Mouse (Mus musculus) heart, adult 8-10 months (tissue): ENCODE measurements around the gene Hils1. TPM values are rescaled to one million over a fixed set of nuclear protein-coding genes. Genes with fewer than 3 reads are reported as not detected.

ENCODE experiments used
- DNase-seq: peaks from one replicate; pipeline ENCODE4 v3.0.0; 2022; ENCODE audit warnings: low spot score
- total RNA-seq, 4 experiments: library from RNA; stranded (reverse); gene quantifications; 2 replicates each; pipeline ENCODE4 v1.2.4; 2022

The Hils1 gene
- total RNA-seq, 4 experiments from 2014 or later: not detected

DNA sequence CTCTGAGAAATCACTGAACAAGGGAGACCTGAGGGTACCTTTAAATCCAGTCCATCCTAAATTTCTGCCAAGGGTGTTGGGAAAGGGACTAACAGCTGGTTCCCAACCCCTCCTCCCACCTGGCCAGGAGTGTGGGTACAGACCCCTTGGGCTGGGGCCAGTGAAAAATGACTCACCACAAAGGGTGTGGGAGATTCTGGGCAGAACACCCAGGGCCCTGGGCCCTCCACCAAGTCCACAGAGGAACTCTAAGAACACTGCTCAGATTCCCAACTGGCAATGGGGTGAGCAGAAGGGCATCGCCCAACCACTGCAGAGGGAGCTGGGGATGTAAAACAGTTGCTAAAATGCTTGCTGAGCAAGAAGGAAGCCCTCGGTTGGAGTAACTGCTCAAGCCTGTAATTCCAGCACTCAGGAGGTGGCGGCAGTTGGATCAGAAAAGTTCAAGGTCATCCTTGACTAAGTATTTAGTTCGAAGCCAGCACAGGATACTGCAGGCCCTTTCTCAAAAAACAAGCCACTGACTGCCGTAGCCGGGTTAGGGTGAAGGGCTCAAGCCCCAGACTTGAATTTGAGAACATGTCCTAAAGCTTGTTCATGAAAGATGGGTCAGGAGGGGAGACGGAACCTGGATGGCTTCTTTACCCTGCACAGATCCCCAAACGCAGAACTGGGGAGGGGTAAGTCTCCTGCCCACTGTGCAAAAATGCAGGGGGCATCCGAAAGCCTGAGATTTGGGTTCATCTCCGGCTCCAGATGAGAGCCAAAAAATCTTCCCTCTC is 21.6 kb downstream of the Hils1 start:
- DNase-seq: no peak

DNA sequence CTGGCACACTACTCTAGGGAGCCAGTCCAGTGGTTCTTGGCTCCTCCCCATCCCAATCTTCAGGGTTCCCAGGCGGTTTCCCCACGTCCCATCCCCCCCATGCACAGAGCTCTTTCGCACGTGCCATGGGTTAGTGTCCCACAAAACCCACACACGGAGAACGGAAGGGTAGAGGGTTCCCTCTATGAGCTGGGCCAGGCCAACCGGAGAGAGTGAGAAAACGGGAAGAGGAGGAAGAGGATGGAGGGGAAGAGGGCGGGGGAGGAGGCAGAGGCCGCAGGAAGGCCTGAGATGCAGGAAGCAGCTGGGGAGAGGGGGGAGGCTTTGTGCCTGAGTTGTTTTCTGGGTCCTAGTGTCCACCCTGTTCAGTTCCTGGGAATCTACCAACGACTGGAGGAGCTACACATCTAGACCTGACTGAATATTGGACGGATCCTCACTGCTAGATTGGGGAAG is 22.2 kb downstream of the Hils1 start:
- DNase-seq: peak; percentile 91

DNA sequence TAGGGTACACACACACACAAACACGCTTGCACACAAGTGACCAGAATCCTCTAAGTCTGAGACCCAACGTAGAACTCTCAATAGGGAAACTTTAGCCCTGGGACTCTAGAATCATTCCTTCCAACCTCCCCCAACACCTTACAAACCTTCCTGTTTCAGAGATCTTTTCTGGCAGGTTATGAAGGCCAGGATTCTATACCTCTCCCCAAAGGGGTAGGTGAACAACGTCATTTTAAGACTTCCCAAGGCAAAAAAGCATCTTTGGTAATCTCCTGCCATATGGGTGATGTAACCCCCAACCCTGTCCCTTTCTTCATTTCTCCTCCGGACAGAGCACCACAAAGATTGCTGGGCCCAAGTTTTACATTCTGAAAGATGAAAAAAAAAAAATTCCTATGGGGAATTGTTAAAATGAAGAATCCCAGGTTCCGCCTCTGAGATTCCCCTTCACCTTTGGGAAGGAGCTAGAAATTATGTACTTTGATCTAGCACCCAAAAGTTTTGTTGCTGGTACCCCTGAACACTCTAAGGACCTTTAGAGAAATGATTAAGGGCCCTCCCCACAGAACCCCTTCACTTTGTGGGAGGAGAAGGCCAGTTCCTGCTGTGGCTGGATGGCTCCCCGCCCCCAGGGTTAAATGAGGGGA is 22.8 kb downstream of the Hils1 start:
- DNase-seq: no peak

DNA sequence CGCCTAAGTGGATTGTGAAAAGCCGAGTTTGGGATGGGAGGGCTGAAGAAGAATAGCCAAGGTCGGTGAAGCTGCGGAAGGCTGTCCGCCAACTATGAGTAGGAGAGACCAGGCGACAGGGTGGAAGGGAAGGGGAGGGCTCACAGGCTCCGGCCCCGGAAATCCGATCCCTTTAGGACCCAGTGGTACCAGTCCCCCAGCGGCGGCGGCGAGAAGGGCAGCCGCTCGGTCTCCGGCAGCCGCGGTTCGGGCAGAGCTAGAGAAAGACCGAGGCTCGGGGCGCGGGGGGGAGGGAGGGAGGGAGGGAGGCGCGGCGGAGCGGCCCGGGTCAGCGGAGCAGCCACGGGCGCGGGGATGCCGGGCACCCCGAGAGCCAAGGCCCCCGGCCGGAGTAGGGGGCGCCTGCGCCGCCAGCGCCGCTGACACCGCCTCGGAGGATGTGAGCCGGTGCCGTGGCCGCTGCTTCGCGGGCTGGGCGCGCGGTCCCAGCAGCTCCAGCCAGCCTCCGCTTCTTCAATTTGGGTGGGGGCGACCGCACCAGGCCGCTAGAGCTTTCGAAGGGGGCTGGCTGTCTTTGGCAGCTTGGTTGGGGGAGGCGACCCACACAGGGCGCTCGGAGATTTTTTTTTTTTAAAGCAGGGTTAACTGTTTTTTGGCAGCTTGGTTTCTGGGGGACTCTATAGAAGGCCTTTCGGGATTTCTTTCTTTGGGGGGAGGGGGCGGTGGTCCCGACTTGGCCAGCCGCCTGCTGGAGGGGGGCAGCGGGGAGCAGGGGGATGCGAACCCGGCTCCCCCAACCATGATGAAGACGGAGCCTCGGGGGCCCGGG is 23.6 kb downstream of the Hils1 start, which contains the start of gene Ppp1r9b:
Ppp1r9b (plus strand) TSS at position 287 of the 829 bp plus-strand sequence.
- DNase-seq: peak; percentile 94

DNA sequence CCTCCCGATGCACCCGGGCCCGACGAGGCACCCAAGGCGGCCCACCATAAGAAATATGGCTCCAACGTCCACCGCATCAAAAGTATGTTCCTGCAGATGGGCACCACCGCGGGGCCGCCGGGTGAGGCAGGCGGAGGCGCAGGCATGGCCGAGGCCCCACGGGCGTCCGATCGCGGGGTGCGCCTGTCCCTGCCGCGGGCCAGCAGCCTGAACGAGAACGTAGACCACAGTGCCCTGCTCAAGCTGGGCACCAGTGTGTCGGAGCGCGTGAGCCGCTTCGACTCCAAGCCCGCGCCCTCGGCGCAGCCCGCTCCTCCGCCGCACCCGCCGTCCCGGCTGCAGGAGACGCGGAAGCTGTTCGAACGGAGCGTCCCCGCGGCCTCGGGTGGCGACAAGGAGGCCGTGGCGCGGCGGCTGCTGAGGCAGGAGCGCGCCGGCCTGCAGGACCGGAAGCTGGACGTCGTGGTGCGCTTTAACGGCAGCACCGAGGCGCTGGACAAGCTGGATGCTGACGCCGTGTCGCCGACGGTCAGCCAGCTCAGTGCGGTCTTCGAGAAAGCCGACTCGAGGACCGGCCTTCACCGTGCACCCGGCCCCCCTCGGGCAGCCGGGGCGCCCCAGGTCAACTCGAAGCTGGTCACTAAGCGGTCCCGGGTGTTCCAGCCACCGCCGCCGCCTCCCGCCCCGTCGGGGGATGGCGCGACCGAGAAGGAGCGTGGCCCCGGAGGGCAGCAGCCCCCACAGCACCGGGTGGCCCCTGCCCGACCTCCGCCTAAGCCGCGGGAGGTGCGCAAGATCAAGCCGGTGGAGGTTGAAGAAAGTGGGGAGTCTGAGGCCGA is 24.5 kb downstream of the Hils1 start:
- no peak for DNase-seq

DNA sequence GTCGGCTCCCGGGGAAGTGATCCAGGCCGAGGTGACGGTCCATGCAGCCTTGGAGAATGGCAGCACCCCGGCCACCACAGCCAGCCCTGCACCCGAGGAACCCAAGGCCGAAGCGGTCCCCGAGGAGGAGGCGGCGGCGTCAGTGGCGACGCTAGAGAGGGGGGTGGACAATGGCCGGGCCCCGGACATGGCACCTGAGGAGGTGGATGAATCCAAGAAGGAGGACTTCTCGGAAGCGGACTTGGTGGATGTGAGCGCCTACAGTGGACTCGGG is 25.0 kb downstream of the Hils1 start:
- no peak for DNase-seq

DNA sequence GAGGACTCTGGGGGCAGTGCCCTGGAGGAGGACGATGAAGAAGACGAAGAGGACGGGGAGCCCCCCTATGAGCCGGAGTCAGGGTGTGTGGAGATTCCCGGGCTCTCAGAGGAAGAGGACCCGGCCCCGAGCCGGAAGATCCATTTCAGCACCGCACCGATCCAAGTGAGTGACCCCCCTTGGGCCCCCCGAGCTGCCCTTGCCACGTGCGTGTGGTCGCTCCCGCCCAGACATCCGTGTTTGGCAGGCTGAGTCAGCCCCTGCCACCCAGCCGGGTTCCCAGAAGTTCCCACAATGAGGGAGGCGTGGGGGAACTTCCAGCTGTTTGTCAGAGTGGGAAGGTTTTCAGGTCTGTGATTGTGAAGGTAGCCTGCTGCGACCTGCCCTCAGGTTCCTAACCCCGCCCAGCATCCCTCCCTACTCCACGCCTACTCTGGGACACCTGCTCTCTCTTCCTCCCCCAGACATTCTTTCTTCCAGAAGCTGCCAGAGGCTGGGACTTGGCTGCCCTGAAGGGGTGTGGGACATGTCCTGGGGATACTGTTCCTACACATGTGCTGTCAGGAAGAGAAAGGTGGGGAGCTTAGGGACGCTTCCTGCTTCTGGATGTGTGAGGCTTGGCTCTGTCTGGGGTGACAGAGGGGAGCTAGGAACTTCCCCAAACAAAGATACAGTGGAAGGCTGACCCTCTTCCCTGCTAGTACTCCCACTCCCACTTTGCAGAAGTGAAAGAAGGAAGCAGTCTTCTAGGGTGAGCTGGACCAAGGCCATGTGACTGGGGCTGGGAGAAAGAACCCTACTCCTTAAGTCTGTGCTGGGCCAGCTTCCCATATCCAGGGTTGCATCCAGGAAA is 25.6 kb downstream of the Hils1 start:
- peak; percentile 67 for DNase-seq

DNA sequence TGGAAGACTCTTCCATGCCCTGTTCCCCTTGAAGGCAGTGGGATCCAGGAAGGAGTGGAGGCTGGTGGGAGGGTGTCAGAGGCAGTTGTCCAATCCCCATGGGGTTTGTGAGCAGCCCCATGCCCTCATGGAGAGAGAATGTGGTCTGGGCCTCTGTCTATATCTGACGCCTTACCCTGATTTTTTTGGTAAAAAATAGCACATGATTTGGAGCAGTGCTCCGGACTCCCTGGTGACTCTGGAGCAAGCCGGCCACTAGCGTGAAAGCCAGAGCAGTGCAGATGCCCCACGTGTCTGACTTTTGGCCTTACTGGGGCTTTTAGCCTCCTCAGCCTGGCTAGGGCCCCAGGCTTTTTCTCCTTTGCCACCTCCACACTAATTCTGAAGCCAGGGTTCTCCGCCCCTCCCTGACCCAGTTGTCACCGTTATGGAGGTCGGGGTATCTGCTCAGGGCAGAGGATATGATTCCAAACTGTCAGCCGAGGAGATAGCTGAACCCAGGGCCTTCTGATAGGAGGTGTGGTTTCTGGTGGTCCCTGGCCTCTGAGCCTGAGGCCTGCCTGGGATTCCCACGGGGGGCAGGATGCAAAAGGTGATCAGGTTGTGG is 26.9 kb downstream of the Hils1 start:
- DNase-seq: no peak

DNA sequence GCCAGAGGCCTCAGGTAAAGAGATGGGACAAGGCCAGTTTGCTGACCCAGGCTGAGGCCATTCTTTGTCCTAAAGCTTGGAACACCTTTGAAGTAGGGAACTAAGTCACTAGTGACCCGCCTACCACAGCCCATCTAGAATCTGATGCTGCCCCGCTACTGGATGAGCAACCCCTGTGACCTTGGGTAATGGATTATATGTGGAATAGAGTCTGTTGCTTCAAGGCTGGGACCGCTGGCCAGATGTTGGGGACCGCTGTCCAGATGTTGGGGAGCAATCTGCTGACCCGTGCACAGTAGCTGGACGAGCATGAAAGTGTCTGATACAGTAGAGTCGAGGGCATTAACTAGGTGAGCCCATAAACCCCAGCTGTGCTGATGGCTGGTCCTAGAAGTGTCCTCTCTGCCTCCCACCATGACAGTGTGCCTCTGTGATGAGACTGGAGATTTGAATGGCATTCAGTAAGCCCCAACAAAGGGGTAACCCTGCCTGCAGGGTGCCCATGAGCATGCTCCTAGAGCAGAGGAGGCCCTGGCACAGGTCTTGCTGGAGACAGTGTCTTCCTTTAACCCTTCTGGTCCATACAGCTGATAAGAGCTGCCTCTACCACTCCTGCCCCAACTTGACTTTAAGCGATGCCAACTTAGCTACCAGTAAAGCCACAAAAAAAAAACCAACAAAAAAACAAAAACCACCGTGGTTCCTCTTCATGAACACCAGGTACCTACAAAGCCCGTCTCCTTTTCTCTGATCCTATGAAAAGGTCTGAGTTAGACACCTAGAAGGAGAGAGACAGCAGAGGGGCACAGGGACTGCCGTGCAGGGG is 27.8 kb downstream of the Hils1 start:
- DNase-seq: no peak

DNA sequence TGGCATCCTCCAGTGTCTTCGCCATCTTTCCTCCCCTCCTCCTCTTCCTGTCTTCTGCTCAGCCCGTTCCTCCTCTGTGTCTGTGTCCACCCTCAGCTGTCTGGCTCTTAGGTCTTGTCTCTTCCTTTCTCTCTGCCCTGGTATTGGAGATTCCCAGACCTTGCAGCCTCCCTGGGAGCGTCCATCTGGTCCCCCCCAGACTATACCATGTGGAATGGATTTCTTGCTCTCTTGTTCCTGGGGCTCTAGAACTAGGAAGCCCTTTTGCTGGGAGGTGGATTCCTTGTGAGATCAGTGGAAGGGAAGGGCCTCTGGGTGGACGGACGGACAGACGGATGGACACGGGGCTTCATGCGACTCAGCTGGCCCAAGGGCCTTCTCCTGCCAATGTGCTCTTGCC is 28.7 kb downstream of the Hils1 start:
- DNase-seq: no peak

DNA sequence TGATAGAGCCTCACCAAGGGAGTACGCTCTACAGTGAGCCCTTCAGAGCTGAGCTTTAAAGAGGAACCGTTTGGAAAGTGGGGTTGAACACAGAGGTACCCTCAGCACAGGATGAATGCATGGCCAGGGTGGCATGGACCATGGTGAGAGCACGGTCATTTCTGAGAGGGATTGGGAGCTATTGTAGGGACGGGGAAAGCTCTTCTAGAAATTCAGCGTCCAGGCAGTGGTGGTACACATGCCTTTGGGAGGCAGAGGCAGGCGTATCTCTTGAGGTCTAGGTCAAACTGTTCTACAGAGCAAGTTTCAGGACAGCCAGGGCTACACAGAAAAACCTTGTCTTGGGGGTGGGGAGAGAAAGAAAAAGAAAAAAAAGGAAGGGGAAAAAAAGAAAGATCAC is 29.6 kb downstream of the Hils1 start:
- DNase-seq: no peak

DNA sequence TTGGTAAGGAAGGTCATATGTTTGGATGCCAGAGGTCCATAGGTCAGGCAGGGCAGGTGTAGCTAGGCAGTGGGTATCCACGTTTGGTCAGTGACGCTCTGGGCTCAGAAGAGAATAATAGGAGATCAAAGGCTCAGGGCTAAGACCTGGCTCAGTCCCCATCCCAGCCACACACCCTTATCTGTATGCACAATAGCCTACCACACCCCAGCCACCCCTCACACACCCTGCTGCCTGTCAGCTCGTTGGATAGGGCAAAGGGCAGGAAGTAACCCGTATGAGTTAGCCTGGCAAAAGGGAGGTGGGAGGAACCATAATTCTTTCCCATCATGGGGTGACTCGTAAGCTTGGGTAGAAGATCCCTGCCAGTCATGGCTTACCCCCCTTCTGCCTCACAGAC is 30.2 kb downstream of the Hils1 start:
- DNase-seq: no peak

DNA sequence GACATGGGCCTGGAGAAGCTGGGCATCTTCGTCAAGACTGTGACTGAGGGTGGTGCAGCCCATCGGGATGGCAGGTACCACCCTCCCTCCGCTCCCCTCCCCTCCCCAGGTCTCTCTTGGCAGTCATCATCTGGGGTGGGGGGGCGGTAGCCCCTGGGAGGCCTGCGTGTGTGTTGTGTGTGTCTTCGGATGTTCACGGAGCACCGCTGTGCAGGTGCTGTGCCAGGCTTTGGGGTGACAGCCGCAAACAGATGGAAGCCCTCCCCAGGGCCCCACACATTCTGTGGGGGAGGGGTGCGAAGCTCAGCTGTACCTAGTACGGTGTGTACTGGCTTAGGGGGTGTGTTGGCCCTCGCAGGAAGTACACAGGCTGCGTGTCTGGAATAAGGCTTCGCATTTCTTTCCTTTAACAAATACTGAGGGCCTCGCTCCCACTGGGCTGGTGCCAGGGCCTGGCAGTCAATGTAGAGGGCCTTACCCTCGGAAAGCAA is 30.7 kb downstream of the Hils1 start:
- DNase-seq: no peak

DNA sequence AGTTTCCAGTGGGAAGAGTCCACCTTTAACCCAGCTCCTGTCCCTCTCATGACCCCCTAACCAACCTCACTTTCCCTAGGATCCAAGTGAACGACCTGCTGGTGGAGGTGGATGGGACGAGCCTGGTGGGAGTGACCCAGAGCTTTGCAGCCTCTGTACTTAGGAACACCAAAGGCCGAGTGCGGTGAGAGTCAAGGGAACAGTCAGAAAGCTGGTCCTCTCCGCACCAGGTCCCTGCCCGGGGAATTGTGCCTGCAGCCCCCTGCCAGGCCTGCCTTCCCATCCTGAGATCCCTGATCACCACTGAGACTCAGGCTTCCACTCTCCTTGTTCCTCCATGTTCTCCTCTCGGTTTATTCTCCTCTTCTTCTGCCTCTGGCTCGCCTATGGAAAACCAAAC is 32.7 kb downstream of the Hils1 start:
- no peak for DNase-seq

DNA sequence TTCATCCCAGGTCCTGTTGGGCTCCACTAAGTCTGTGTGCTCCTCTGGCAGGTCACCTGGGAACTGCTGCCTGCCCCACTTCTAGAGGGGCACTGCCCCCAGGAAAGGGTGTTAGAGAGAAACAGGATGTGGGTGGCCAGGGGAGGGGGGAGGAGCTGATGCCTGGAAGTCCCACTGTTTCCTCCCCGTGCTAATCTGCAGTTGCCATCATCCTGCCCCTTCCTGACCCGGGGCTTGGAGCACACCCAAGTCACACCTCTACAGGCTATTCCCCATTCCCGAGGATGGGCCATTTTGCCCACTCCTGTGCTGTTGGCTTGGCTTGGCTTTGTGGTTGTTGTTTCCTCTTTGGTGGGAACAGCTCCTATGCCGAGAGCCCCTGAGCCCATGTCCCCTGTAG is 33.2 kb downstream of the Hils1 start:
- peak; percentile 65 for DNase-seq

DNA sequence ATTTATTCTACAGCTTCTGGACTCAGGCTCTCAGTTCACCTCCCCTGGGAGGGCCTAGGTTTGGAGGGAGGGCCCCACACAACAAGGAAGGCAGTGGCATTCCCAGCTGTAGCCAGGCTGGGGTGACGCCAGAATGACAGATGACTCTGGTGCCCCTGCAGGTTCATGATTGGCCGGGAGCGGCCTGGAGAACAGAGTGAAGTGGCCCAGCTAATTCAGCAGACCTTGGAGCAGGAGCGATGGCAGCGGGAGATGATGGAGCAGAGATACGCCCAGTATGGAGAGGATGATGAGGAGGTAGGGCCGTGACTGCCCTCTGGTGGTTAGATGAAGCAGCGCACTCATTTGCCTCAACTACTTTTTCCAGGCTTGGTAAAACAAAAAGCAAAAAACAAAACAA is 33.7 kb downstream of the Hils1 start:
- peak; percentile 73 for DNase-seq

DNA sequence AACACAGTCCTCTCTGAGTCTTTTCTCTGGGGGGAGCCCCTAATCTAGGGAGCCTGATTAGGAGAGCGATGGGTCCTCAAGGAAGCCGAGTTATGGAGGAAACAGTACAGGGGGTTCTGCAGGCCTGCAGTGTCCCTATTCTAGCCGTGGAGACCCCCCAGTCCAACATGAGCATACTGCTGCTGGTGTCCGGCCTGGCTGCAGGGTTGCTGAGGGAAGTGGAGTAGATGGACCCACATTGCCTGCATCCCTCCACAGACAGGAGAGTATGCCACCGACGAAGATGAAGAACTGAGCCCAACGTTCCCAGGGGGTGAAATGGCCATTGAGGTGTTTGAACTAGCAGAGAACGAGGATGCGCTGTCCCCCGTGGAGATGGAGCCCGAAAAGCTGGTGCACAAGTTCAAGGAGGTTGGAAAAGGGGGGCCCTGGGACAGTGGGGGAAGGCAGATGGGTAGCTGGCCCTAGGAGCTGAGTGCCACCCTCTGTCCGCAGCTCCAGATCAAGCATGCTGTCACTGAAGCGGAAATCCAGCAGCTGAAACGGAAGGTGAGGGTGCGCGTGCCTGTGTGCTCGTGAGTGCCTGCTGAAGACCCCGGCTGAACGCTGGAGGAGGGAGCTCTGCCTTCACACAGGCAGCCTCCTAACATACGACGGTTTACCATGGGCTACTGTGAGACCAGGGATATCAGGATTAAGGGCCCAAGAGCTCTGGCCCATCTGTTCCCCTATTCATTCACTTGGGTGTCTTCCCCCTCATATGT is 34.4 kb downstream of the Hils1 start:
- DNase-seq: no peak

DNA sequence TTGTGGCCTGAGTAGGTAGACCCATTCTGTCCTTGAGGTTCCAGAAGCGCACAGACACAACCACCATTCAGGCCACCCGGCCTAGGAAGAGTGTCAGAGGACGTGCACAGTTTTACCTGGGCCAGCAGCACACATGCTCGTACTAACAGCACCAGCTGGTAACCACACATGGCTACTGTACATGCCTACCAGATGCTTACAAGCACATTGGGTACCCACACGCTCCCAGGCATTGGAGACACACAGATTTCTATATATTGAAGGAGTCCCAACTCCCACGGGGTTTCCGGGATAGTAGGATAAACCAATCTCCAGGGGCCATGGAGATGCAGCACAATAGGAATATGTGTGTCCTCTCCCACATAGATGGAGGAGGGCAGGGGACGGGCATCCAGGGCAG is 35.3 kb downstream of the Hils1 start:
- no peak for DNase-seq
